Mouse (Mus musculus) left cerebral cortex, adult 2 months (tissue): ENCODE measurements at regions not wholly inside any gene's neighbourhood (a gene's known extent, or its start where the extent isn't known, plus 50 kb on each side); places are given as distances from the start of the nearest gene placed in this dataset.

Experiments
- DNase-seq, 2 experiments: peaks; one replicate each; pipeline ENCODE4 v3.0.0; 2021 to 2022; ENCODE audit warnings: low spot score in 2 of 2, mixed read lengths in 1 of 2; ENCODE audit errors: extremely low spot score in 1 of 2
- H3K27ac ChIP-seq: fragments of 200-600 bp; 2 replicates; pipeline ENCODE4 v1.8.1; 2022
- H3K4me3 ChIP-seq: fragments of 200-600 bp; 2 replicates; pipeline ENCODE4 v1.8.1; 2022
- CTCF ChIP-seq: fragments of 200-600 bp; IDR thresholded peaks from 2 replicates; pipeline ENCODE4 v1.8.1; 2022; ENCODE audit warnings: antibody characterized with exemption, mild to moderate bottlenecking, moderate library complexity
- intact Hi-C: fragments of 180-260 bp; cut with DNase I; formaldehyde crosslinking; loops from one replicate; pipeline ENCODE4 v1.15.1; 2025

GRCm38 (mm10) chr9:63876886-63877285 is 119.1 kb upstream of the Smad3 start:
- TF ChIP-seq CTCF = no peak
- Histone ChIP-seq H3K4me3 (no peak overlapping the region), H3K27ac (no peak overlapping the region)
- no peak for DNase-seq
- intact Hi-C loops = no loop called here

GRCm38 (mm10) chr9:63876023-63876422 is 118.2 kb upstream of the Smad3 start:
- intact Hi-C loops = no loop called here
- DNase-seq = no peak

GRCm38 (mm10) chr9:63875193-63875592 is 117.4 kb upstream of the Smad3 start:
- TF ChIP-seq CTCF = no peak; the same call in 1 of the 2 replicates
- DNase-seq = no peak
- intact Hi-C loops = no loop called here
- H3K4me3 ChIP-seq = no peak overlapping the region
- no peak overlapping the region for H3K27ac ChIP-seq

More at GRCm38 (mm10) chr9:63876023-63876422, 118.2 kb upstream of the Smad3 start:
- TF ChIP-seq CTCF = no peak
- Histone ChIP-seq H3K4me3 (no peak overlapping the region), H3K27ac (no peak overlapping the region)

- DNase-seq = no peak
- no peak overlapping the region for H3K4me3 ChIP-seq
- no peak for TF ChIP-seq CTCF
- H3K27ac ChIP-seq = no peak overlapping the region
- intact Hi-C loops = no loop called here
These were observed 106.6 kb upstream of the Smad3 start for GRCm38 (mm10) chr9:63864350-63864749.

- DNase-seq = no peak
- no peak overlapping the region for H3K4me3 ChIP-seq
- no peak for TF ChIP-seq CTCF
- H3K27ac ChIP-seq = no peak overlapping the region
- intact Hi-C loops = no loop called here
These were observed 105.5 kb upstream of the Smad3 start for GRCm38 (mm10) chr9:63863328-63863727.

- no peak overlapping the region for H3K4me3 ChIP-seq
- no peak overlapping the region for H3K27ac ChIP-seq
- intact Hi-C loops = no loop called here
- no peak for DNase-seq
- no peak; the same call in 1 of the 2 replicates for TF ChIP-seq CTCF
These were observed 104.6 kb upstream of the Smad3 start for GRCm38 (mm10) chr9:63862427-63862826.

GRCm38 (mm10) chr9:63861418-63861817 is 103.6 kb upstream of the Smad3 start:
- Histone ChIP-seq H3K4me3 (no peak overlapping the region), H3K27ac (no peak overlapping the region)
- intact Hi-C loops = no loop called here
- no peak for DNase-seq
- no peak for TF ChIP-seq CTCF

- DNase-seq = no peak
- TF ChIP-seq CTCF = no peak
These were observed 102.4 kb upstream of the Smad3 start for GRCm38 (mm10) chr9:63860196-63860595.

GRCm38 (mm10) chr9:63856065-63856736 is 98.4 kb upstream of the Smad3 start:
- Histone ChIP-seq H3K27ac (no peak overlapping the region), H3K4me3 (no peak overlapping the region)
- no peak for TF ChIP-seq CTCF
- intact Hi-C loops = no loop called here
- peak; percentile 58 to 65 for DNase-seq

More at GRCm38 (mm10) chr9:63860196-63860595, 102.4 kb upstream of the Smad3 start:
- intact Hi-C loops = no loop called here
- no peak overlapping the region for H3K27ac ChIP-seq
- H3K4me3 ChIP-seq = no peak overlapping the region

GRCm38 (mm10) chr9:63851809-63852208 is 94.0 kb upstream of the Smad3 start:
- DNase-seq = peak in 1 of 2 experiments; percentile 28
- intact Hi-C loops = no loop called here
- no peak for TF ChIP-seq CTCF
- Histone ChIP-seq H3K4me3 (no peak overlapping the region), H3K27ac (no peak overlapping the region)

GRCm38 (mm10) chr9:63850316-63850693 is 92.5 kb upstream of the Smad3 start:
- no peak for DNase-seq
- no peak for TF ChIP-seq CTCF
- Histone ChIP-seq H3K27ac (no peak overlapping the region), H3K4me3 (no peak overlapping the region)
- intact Hi-C loops = no loop called here

- DNase-seq = no peak
- TF ChIP-seq CTCF = peak; percentile 17; the same call in 1 of the 2 replicates
- intact Hi-C loops = no loop called here
- Histone ChIP-seq H3K4me3 (no peak overlapping the region), H3K27ac (no peak overlapping the region)
These were observed 91.9 kb upstream of the Smad3 start for GRCm38 (mm10) chr9:63849564-63850315.
